Mouse (Mus musculus): Measurements from ENCODE around the gene Trank1. TPM values are rescaled to one million over a fixed set of nuclear protein-coding genes. Genes with fewer than 3 reads are reported as not detected.

Gene Trank1
- polyA plus RNA-seq, 1 experiment from 2014 or later = 5.9 TPM

GRCm38 (mm10) chr9:111421862-111422261 is 110.3 kb downstream of the Trank1 start:
- Histone ChIP-seq H3K4me1 (ENCODE audit: control insufficient read depth, insufficient read depth, low read length) (no peaks in the 10 kb centered on the region), H3K4me3 (ENCODE audit: low read depth, low read length) (no peak overlapping the region), H3K27me3 (replicated peaks; ENCODE audit: control insufficient read depth, insufficient read depth, low read length) (no peaks in the 10 kb centered on the region), H3K9ac (ENCODE audit: low read length) (no peak overlapping the region), H3K4me2 (ENCODE audit: low read length) (no peak overlapping the region), H3K27ac (ENCODE audit: low read depth, low read length) (no peak overlapping the region), H3K36me3 (ENCODE audit: control insufficient read depth, insufficient read depth, low read length) (no peaks in the 10 kb centered on the region), H3K9me3 (replicated peaks; ENCODE audit: control insufficient read depth, low read length) (no peaks in the 10 kb centered on the region)
- DNase-seq (ENCODE audit: low spot score) (no peak), ATAC-seq (no peak)
- WGBS = 68% methylated on average over 2 of the region's 2 CpGs

DNA sequence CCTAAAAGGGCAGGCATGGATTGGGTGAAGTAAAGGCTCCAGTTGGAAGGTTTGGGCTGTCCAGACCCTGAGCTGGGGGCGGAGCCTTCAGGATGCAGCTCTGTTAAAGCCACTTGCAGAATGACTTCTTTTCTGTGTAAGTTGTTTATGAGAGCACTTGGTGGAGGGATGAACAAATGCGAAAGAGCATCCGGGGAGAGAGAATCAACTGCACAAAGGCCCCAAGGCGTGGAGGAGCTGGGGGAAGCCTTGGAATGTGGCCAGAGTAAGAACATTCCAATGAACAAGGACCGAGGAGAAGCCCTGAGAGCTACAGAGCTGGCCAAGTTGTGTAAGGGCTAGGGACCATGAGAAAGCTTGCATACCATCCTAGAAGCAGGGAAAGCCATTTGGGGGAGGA is 111.0 kb downstream of the Trank1 start:
- 69% methylated on average over 5 of the region's 5 CpGs for WGBS
- Histone ChIP-seq H3K4me3 (ENCODE audit: low read depth, low read length) (no peak overlapping the region), H3K4me2 (ENCODE audit: low read length) (no peak overlapping the region), H3K4me1 (ENCODE audit: control insufficient read depth, insufficient read depth, low read length) (no peaks in the 10 kb centered on the region), H3K27ac (ENCODE audit: low read depth, low read length) (no peak overlapping the region), H3K27me3 (replicated peaks; ENCODE audit: control insufficient read depth, insufficient read depth, low read length) (no peaks in the 10 kb centered on the region), H3K9me3 (replicated peaks; ENCODE audit: control insufficient read depth, low read length) (no peaks in the 10 kb centered on the region), H3K36me3 (ENCODE audit: control insufficient read depth, insufficient read depth, low read length) (no peaks in the 10 kb centered on the region), H3K9ac (ENCODE audit: low read length) (no peak overlapping the region)
- DNase-seq (ENCODE audit: low spot score) (no peak), ATAC-seq (no peak)

DNA sequence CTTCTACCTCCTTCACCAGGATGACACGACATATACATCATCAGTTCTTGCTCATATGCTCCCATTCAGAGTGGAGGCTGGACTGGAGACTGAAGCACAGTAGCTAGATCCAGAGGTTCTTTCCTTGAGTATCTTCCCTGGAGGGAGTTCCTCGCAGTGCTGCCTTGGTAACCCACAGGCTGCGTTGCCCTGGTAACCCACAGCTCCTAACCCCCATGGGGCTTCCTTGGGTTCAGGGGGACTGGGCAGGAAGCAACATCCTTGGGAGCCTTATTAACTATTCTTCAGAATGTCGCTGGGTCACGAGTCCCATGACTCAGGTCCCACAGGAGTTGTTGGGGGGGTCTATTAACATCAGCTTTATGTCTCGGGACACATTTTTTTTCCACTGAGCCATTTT is 113.6 kb downstream of the Trank1 start:
- Histone ChIP-seq H3K4me3 (ENCODE audit: low read depth, low read length) (no peak overlapping the region), H3K36me3 (ENCODE audit: control insufficient read depth, insufficient read depth, low read length) (no peaks in the 10 kb centered on the region), H3K27me3 (replicated peaks; ENCODE audit: control insufficient read depth, insufficient read depth, low read length) (no peaks in the 10 kb centered on the region), H3K9me3 (replicated peaks; ENCODE audit: control insufficient read depth, low read length) (no peaks in the 10 kb centered on the region), H3K27ac (ENCODE audit: low read depth, low read length) (no peak overlapping the region), H3K9ac (ENCODE audit: low read length) (no peak overlapping the region), H3K4me1 (ENCODE audit: control insufficient read depth, insufficient read depth, low read length) (no peaks in the 10 kb centered on the region), H3K4me2 (ENCODE audit: low read length) (no peak overlapping the region)
- no peak for DNase-seq (ENCODE audit: low spot score)
- 57% methylated on average over 6 of the region's 6 CpGs for WGBS
- no peak for ATAC-seq

GRCm38 (mm10) chr9:111425952-111426351 is 114.4 kb downstream of the Trank1 start:
- H3K9ac ChIP-seq (ENCODE audit: low read length) = no peak overlapping the region
- WGBS = 76% methylated on average over 4 of the region's 4 CpGs
- no peak overlapping the region for H3K4me2 ChIP-seq (ENCODE audit: low read length)
- H3K27ac ChIP-seq (ENCODE audit: low read depth, low read length) = no peak overlapping the region
- ATAC-seq (no peak), DNase-seq (ENCODE audit: low spot score) (no peak)
- no peaks in the 10 kb centered on the region for H3K4me1 ChIP-seq (ENCODE audit: control insufficient read depth, insufficient read depth, low read length)
- H3K9me3 ChIP-seq (replicated peaks; ENCODE audit: control insufficient read depth, low read length) = no peaks in the 10 kb centered on the region
- H3K27me3 ChIP-seq (replicated peaks; ENCODE audit: control insufficient read depth, insufficient read depth, low read length) = no peaks in the 10 kb centered on the region
- no peak overlapping the region for H3K4me3 ChIP-seq (ENCODE audit: low read depth, low read length)
- H3K36me3 ChIP-seq (ENCODE audit: control insufficient read depth, insufficient read depth, low read length) = no peaks in the 10 kb centered on the region

DNA sequence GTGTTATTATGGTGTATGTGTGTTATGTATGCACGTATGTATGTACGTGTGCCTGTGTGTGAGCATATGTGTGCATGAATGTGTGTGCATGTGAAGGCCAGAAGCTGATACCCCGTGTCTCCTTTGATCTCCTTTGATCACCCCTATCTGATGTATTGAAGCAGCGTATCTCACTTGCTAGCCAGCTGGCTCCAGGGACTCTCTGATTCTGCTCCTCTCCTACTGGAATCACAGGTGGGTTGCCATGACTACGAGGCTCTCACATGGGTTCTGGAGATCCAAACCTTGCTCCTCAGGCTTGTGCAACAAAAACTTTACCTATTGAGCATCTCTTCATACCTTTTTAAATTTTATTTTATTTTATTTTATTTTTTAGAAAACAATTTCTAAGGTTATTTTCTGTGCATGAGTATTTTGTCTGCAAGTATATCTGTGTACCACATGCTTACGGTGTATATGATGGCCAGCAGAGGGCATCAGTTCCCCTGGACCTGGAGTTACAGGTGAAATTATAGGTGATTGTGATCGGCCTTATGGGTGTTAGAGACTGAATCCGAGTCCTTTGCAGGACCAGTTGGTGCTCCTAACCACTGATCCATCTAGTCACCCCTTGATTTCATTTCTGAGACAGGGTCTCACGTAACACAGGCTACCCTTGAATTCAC is 116.5 kb downstream of the Trank1 start:
- Histone ChIP-seq H3K4me2 (ENCODE audit: low read length) (no peak overlapping the region), H3K36me3 (ENCODE audit: control insufficient read depth, insufficient read depth, low read length) (no peaks in the 10 kb centered on the region), H3K9ac (ENCODE audit: low read length) (no peak overlapping the region), H3K4me1 (ENCODE audit: control insufficient read depth, insufficient read depth, low read length) (no peaks in the 10 kb centered on the region), H3K27me3 (replicated peaks; ENCODE audit: control insufficient read depth, insufficient read depth, low read length) (no peaks in the 10 kb centered on the region), H3K4me3 (ENCODE audit: low read depth, low read length) (no peak overlapping the region), H3K9me3 (replicated peaks; ENCODE audit: control insufficient read depth, low read length) (no peaks in the 10 kb centered on the region), H3K27ac (ENCODE audit: low read depth, low read length) (no peak overlapping the region)
- ATAC-seq (no peak), DNase-seq (ENCODE audit: low spot score) (no peak)
- whole genome bisulfite sequencing = 84% methylated on average over 9 of the region's 9 CpGs

GRCm38 (mm10) chr9:111428698-111429362 is 117.3 kb downstream of the Trank1 start:
- ATAC-seq (no peak), DNase-seq (ENCODE audit: low spot score) (no peak)
- Histone ChIP-seq H3K27ac (ENCODE audit: low read depth, low read length) (no peak overlapping the region), H3K4me3 (ENCODE audit: low read depth, low read length) (no peak overlapping the region), H3K9ac (ENCODE audit: low read length) (no peak overlapping the region), H3K27me3 (replicated peaks; ENCODE audit: control insufficient read depth, insufficient read depth, low read length) (no peaks in the 10 kb centered on the region), H3K4me1 (ENCODE audit: control insufficient read depth, insufficient read depth, low read length) (no peaks in the 10 kb centered on the region), H3K9me3 (replicated peaks; ENCODE audit: control insufficient read depth, low read length) (no peaks in the 10 kb centered on the region), H3K4me2 (ENCODE audit: low read length) (no peak overlapping the region), H3K36me3 (ENCODE audit: control insufficient read depth, insufficient read depth, low read length) (no peaks in the 10 kb centered on the region)
- WGBS = 75% methylated on average over 8 of the region's 8 CpGs

GRCm38 (mm10) chr9:111429363-111429750 is 117.8 kb downstream of the Trank1 start:
- no peak for ATAC-seq

DNA sequence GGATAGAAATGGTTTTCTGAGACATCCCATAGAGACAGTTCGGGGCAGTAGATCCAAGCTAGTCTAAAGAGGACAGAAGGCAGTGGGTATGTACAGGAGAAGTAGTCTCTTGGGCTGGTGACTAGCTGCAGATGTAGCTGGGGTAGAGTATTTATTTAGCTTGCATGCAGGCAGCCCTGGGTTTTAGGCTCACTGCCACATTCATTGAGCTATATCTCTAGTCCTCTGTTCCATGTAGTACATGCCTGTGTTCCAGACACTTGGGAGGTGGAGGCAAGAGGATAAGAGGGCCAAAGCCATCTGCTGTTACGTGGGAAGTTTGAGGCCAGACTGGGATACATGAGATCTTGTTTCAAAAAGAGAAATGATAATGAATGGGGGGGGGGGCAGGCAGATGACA is 123.9 kb downstream of the Trank1 start:
- Histone ChIP-seq H3K36me3 (ENCODE audit: control insufficient read depth, insufficient read depth, low read length) (no peaks in the 10 kb centered on the region), H3K4me3 (ENCODE audit: low read depth, low read length) (no peak overlapping the region), H3K9me3 (replicated peaks; ENCODE audit: control insufficient read depth, low read length) (no peaks in the 10 kb centered on the region), H3K27ac (ENCODE audit: low read depth, low read length) (no peak overlapping the region), H3K4me1 (ENCODE audit: control insufficient read depth, insufficient read depth, low read length) (no peaks in the 10 kb centered on the region), H3K27me3 (replicated peaks; ENCODE audit: control insufficient read depth, insufficient read depth, low read length) (peaks cover 14% of the 10 kb centered on the region; the same call in 1 of the 2 replicates), H3K9ac (ENCODE audit: low read length) (no peak overlapping the region), H3K4me2 (ENCODE audit: low read length) (no peak overlapping the region)
- WGBS = 92% methylated on average over 2 of the region's 2 CpGs
- DNase-seq (ENCODE audit: low spot score) = no peak
- ATAC-seq = no peak

More at GRCm38 (mm10) chr9:111429363-111429750, 117.8 kb downstream of the Trank1 start:
- no peak overlapping the region for H3K9ac ChIP-seq (ENCODE audit: low read length)
- no peaks in the 10 kb centered on the region for H3K9me3 ChIP-seq (replicated peaks; ENCODE audit: control insufficient read depth, low read length)
- WGBS = 55% methylated on average over 2 of the region's 2 CpGs
- no peaks in the 10 kb centered on the region for H3K36me3 ChIP-seq (ENCODE audit: control insufficient read depth, insufficient read depth, low read length)
- H3K4me1 ChIP-seq (ENCODE audit: control insufficient read depth, insufficient read depth, low read length) = no peaks in the 10 kb centered on the region
- no peak for DNase-seq (ENCODE audit: low spot score)
- no peak overlapping the region for H3K4me2 ChIP-seq (ENCODE audit: low read length)
- H3K27ac ChIP-seq (ENCODE audit: low read depth, low read length) = no peak overlapping the region
- no peaks in the 10 kb centered on the region for H3K27me3 ChIP-seq (replicated peaks; ENCODE audit: control insufficient read depth, insufficient read depth, low read length)
- H3K4me3 ChIP-seq (ENCODE audit: low read depth, low read length) = no peak overlapping the region
